Mouse (Mus musculus) hindbrain, embryonic 11.5 days (tissue): ENCODE measurements around the gene Ifit1bl2. TPM values are rescaled to one million over a fixed set of nuclear protein-coding genes. Genes with fewer than 3 reads are reported as not detected.
"Not testable (repeated sequence)": the region's sequence is repeated elsewhere in the genome, so short reads cannot be mapped to it uniquely, and the experiment has no call there.

ENCODE experiments used
- ATAC-seq: fragments of 200-750 bp; cut with Nextera tagmentation; 2 replicates; pipeline ENCODE4 v1.8.0; 2017; ENCODE audit warnings: mild to moderate bottlenecking, moderate TSS enrichment, moderate library complexity; ENCODE audit not compliant: low FRiP score
- DNase-seq: peaks from one replicate; pipeline ENCODE4 v3.0.0-alpha.2; 2015; ENCODE audit warnings: low spot score
- H3K27ac ChIP-seq: fragments of 300-500 bp; sonication (generic); 2 replicates; pipeline ENCODE4 v1.5.1; 2014; ENCODE audit warnings: mild to moderate bottlenecking, low read depth, low read length
- H3K27me3 ChIP-seq: fragments of 300-500 bp; sonication (generic); 2 replicates; pipeline ENCODE4 v1.6.1; 2014; ENCODE audit warnings: mild to moderate bottlenecking, low read length, moderate library complexity, mixed read lengths; ENCODE audit not compliant: control insufficient read depth, insufficient read depth
- H3K36me3 ChIP-seq: fragments of 300-500 bp; sonication (generic); 2 replicates; pipeline ENCODE4 v1.6.1; 2014; ENCODE audit warnings: mild to moderate bottlenecking, low read length, moderate library complexity, mixed read lengths; ENCODE audit not compliant: control insufficient read depth, insufficient read depth
- H3K4me1 ChIP-seq: fragments of 300-500 bp; sonication (generic); replicated peaks from 2 replicates; pipeline ENCODE4 v1.6.1; 2014; ENCODE audit warnings: low read length, mixed read lengths; ENCODE audit not compliant: control insufficient read depth, insufficient read depth
- H3K4me2 ChIP-seq: fragments of 300-500 bp; sonication (generic); replicated peaks from 2 replicates; pipeline ENCODE4 v1.6.1; 2014; ENCODE audit warnings: mild to moderate bottlenecking, low read depth, low read length
- H3K4me3 ChIP-seq: fragments of 300-500 bp; sonication (generic); 2 replicates; pipeline ENCODE4 v1.5.1; 2014; ENCODE audit warnings: low read depth, low read length
- H3K9ac ChIP-seq: fragments of 300-500 bp; sonication (generic); 2 replicates; pipeline ENCODE4 v1.6.1; 2014; ENCODE audit warnings: low read depth, low read length
- H3K9me3 ChIP-seq: fragments of 300-500 bp; sonication (generic); 2 replicates; pipeline ENCODE4 v1.6.1; 2016; ENCODE audit warnings: low read length; ENCODE audit not compliant: control insufficient read depth
- WGBS: fragments of 180-500 bp; shearing (Covaris S2); extraction: QIAGEN DNeasy Blood & Tissue Kit; methylation state at CpG from one replicate; pipeline ENCODE4 v1.1.7; 2014; 5-methylcytosine and 5-hydroxymethylcytosine counted together
- polyA plus RNA-seq: library from polyadenylated mRNA; unstranded; fragments of >200 nt; fragmentation: Nextera tagmentation; extraction: Ambion mirVana; gene quantifications from 2 replicates; pipeline ENCODE4 v1.2.1, GENCODE M21; 2014

Gene Ifit1bl2
- polyA plus RNA-seq, 1 experiment from 2014 or later = 0.19 TPM

DNA sequence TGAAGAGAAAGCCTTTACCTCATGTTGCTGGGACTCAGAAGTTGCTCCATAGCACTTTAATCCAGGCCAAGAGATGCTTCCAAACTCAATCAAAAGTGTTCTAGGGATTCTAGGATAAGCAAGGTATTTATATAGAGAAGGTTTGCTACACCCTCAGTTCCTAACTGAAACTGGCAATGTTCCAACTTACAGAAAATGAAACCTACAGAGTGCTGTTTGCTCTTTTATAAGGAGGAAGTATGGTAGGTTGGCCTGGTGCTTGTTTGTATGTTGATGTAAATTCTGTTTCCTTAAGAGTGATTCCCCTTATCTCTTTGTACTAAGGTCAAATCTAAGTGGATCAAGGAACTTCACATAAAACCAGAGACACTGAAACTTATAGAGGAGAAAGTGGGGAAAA lies 41.3 kb downstream of the Ifit1bl2 start:
- H3K27me3 ChIP-seq, ATAC-seq, H3K9me3 ChIP-seq, DNase-seq, H3K36me3 ChIP-seq, H3K9ac ChIP-seq, H3K4me3 ChIP-seq, H3K27ac ChIP-seq, H3K4me2 ChIP-seq, H3K4me1 ChIP-seq: not testable (repeated sequence)

- Histone ChIP-seq H3K4me2 (no peak overlapping the region), H3K4me3 (no peak overlapping the region), H3K9me3 (no peaks in the 10 kb centered on the region), H3K27me3 (no peaks in the 10 kb centered on the region), H3K36me3 (no peaks in the 10 kb centered on the region), H3K9ac (no peak overlapping the region), H3K4me1 (no peaks in the 10 kb centered on the region), H3K27ac (no peak overlapping the region)
- no peak for DNase-seq
- WGBS = 84% methylated on average over 2 of the region's 2 CpGs
- ATAC-seq = no peak
Observed at GRCm38 (mm10) chr19:34598341-34598740, 42.2 kb downstream of the Ifit1bl2 start.

DNA sequence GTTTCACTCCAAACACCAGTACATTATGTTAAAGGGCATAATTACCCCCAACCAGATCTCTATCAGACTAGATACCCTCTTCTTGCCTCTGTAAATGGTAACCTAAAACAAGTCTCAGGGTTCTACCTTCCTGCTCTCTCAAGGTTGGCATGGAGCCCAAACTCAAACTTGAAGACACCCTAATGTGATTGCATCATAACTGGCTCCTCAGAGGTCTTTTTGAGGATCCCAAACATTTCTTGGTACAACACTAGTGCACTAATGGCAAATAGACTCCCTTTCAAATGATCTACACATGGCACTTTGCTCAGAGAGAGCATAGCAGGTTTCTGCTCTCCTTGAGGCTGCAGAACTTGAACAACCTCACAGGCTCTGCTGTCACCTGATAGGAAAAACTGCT lies 43.7 kb downstream of the Ifit1bl2 start:
- ATAC-seq (no peak), DNase-seq (no peak)
- no peaks in the 10 kb centered on the region for H3K4me1 ChIP-seq
- H3K27me3 ChIP-seq = no peaks in the 10 kb centered on the region
- H3K4me3 ChIP-seq = no peak overlapping the region
- H3K27ac ChIP-seq = no peak overlapping the region
- H3K36me3 ChIP-seq = no peaks in the 10 kb centered on the region
- H3K4me2 ChIP-seq = no peak overlapping the region
- H3K9me3 ChIP-seq = no peaks in the 10 kb centered on the region
- no peak overlapping the region for H3K9ac ChIP-seq

GRCm38 (mm10) chr19:34594523-34594922 lies 46.0 kb downstream of the Ifit1bl2 start:
- WGBS = 82% methylated on average over 3 of the region's 3 CpGs
- not testable (repeated sequence) for ATAC-seq

GRCm38 (mm10) chr19:34593456-34593855 lies 47.1 kb downstream of the Ifit1bl2 start:
- no peaks in the 10 kb centered on the region for H3K9me3 ChIP-seq
- DNase-seq (no peak), ATAC-seq (no peak)
- no peak overlapping the region for H3K4me2 ChIP-seq
- H3K27me3 ChIP-seq = no peaks in the 10 kb centered on the region
- no peak overlapping the region for H3K9ac ChIP-seq
- no peaks in the 10 kb centered on the region for H3K4me1 ChIP-seq
- no peak overlapping the region for H3K27ac ChIP-seq
- no peaks in the 10 kb centered on the region for H3K36me3 ChIP-seq
- 87% methylated on average over 2 of the region's 2 CpGs for WGBS
- H3K4me3 ChIP-seq = no peak overlapping the region

More at GRCm38 (mm10) chr19:34594523-34594922, 46.0 kb downstream of the Ifit1bl2 start:
- H3K9ac ChIP-seq, H3K27me3 ChIP-seq, H3K4me3 ChIP-seq, H3K4me1 ChIP-seq, DNase-seq, H3K27ac ChIP-seq, H3K9me3 ChIP-seq, H3K4me2 ChIP-seq, H3K36me3 ChIP-seq: not testable (repeated sequence)

DNA sequence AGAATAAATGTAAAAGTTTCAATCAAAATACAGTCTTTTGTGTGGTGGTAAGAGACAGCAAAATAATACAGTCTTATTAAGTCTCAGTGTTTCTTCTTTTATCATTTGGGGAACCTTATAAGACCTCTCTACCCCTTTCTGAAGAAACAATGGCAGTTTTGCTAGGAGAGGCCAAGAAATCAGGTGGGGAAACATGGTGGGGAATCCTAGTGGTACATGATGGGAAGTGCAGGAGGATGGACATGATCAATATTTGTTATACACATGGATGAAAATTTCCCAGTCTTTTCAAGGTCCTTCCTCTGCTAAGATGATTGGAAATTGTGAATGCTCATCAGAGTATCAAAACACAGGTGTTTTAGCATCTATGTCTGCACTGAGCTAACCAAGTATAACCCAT lies 51.6 kb downstream of the Ifit1bl2 start:
- H3K9me3 ChIP-seq = no peaks in the 10 kb centered on the region
- H3K4me1 ChIP-seq = no peaks in the 10 kb centered on the region
- DNase-seq (no peak), ATAC-seq (no peak)
- H3K9ac ChIP-seq = no peak overlapping the region
- no peak overlapping the region for H3K4me3 ChIP-seq
- H3K36me3 ChIP-seq = no peaks in the 10 kb centered on the region
- H3K27me3 ChIP-seq = no peaks in the 10 kb centered on the region
- no peak overlapping the region for H3K27ac ChIP-seq
- no peak overlapping the region for H3K4me2 ChIP-seq

DNA sequence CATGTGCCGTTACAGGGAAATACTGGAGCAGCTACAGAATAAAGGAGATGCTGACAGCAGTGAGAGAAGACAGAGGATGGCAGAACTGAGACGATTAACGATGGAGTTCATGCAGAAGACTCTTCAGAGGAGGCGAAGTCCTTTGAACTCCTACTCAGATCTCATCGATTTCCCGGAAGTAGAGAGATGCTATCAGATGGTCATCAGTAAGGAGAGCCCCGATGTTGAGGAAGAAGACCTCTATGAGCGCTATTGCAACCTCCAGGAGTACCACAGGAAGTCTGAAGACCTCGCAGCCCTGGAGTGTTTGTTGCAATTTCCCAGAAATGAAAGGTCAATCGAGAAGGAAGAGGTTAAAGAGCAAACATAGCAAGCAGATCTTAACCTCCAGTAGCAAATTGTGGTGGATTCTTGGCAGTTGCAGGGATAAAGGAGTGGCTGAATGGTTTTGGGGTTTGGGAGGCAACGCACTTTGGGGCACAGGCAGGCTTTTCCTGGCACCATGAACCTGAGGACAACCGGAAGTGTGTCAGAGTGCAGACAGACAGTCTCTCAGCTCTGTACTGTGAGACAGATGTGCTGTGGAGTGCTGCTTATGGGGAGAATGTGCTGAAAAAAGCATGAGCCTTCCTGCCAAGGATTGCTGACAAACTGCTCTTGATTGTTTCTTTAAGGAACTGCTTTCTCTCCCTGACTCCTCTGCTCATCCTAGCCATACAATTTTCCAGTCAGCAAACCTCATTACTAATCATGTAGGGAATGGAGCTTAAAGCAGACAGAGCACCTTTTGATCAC lies 52.4 kb downstream of the Ifit1bl2 start:
- ATAC-seq, H3K36me3 ChIP-seq, DNase-seq: not testable (repeated sequence)

DNA sequence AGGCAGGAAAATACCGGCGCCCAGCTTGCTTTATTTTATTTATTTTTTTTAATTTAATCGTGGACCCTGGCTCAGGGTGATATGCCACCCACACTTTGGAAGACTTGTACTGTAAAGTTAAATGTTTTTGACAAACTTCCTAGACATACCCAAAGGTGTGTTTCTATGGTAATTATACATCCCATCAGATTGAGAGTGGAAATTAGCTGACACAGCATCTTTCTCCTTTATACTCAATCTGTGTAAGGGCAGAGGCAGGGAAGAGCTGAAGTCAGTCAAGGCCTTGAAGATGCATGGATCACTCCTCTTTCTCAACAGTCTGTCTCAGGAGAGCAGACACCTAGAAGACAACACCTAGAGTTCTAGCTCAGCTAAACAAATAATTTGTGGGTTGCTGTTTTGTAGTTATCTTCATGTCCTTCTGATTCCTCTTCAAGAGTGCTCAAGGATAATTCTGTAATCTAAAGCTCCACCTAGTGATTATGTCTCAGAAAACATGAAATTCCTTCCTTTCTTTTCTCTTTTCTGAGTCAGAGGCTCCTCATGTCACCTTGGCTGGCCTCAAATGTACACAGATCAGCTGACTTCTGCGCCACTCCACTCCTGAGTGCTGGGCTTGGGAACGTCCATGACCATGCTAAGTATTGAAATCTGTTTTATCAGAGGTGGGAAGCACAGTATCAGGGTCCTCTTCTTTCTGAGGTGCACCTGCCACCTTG lies 54.6 kb downstream of the Ifit1bl2 start:
- not testable (repeated sequence) for H3K9ac ChIP-seq, H3K4me2 ChIP-seq, H3K9me3 ChIP-seq, H3K4me3 ChIP-seq, H3K27me3 ChIP-seq, H3K27ac ChIP-seq, DNase-seq, H3K4me1 ChIP-seq, H3K36me3 ChIP-seq, ATAC-seq
- WGBS = 78% methylated on average over 5 of the region's 5 CpGs

More for the DNA sequence above, 52.4 kb downstream of the Ifit1bl2 start:
- not testable (repeated sequence) for H3K4me2 ChIP-seq, H3K27ac ChIP-seq, H3K4me3 ChIP-seq, H3K9me3 ChIP-seq, H3K27me3 ChIP-seq, H3K4me1 ChIP-seq, H3K9ac ChIP-seq
- 87% methylated on average over 6 of the region's 12 CpGs for WGBS
